Mouse (Mus musculus): ENCODE measurements around the gene Aadacl3.

Gene Aadacl3

GRCm38 (mm10) chr4:144463656-144464055 lies at the start of gene Aadacl3:
Gene Aadacl3 (minus strand): TSS chr4:144463756.
- no peaks in the 10 kb centered on the region for H3K36me3 ChIP-seq (ENCODE audit: control insufficient read depth, insufficient read depth, low read length, poor library complexity, severe bottlenecking)
- no peak for DNase-seq (ENCODE audit: low read depth, low spot score)
- no peaks in the 10 kb centered on the region for H3K27me3 ChIP-seq (ENCODE audit: control insufficient read depth, insufficient read depth, low read length, poor library complexity, severe bottlenecking)

DNA sequence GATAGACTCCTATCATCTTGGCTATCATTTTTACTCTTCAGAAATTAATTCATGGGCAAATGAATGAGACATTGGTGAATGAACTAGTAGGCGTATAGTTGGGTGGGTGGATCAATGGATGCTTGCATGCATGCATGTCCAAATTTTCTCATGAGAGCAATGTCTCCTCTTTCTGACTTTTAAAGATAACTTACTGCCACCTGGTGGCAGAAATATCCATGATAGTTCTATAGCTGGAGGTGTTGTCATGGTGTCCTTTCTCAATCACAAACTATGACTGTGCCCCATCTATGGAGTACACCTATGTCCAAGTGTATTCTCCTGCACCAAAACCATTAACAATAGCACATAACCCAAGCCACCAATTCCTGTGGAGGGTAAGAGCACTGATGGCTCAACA lies 43.0 kb upstream of the Aadacl3 start:
- Histone ChIP-seq H3K27me3 (ENCODE audit: control insufficient read depth, insufficient read depth, low read length, poor library complexity, severe bottlenecking) (no peaks in the 10 kb centered on the region), H3K36me3 (ENCODE audit: control insufficient read depth, insufficient read depth, low read length, poor library complexity, severe bottlenecking) (no peaks in the 10 kb centered on the region)
- no peak for DNase-seq (ENCODE audit: low read depth, low spot score)

GRCm38 (mm10) chr4:144493331-144493730 lies 29.8 kb upstream of the Aadacl3 start:
- H3K36me3 ChIP-seq (ENCODE audit: control insufficient read depth, insufficient read depth, low read length, poor library complexity, severe bottlenecking) = no peaks in the 10 kb centered on the region
- H3K27me3 ChIP-seq (ENCODE audit: control insufficient read depth, insufficient read depth, low read length, poor library complexity, severe bottlenecking) = no peaks in the 10 kb centered on the region
- DNase-seq (ENCODE audit: low read depth, low spot score) = no peak

DNA sequence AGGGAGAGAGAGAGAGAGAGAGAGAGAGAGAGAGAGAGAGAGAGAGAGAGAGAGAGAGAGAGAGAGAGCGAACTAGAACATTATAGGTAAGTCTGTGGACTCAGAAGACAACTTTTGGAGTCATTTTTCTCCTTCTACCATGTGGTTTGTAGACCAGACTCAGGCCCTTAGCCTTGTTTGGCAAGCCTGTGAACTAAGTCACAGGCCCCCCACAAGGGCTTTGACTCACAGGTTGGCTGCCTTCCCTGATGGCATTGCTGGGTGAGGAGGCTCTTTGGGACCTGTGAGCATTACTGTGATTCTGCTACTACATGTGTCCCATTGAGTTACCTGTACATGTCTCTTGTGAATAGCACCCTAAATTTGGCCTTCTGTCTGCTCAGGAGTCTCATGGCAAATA lies 4.5 kb upstream of the Aadacl3 start:
- Histone ChIP-seq H3K27me3 (ENCODE audit: control insufficient read depth, insufficient read depth, low read length, poor library complexity, severe bottlenecking) (no peaks in the 10 kb centered on the region), H3K36me3 (ENCODE audit: control insufficient read depth, insufficient read depth, low read length, poor library complexity, severe bottlenecking) (no peaks in the 10 kb centered on the region)
- no peak for DNase-seq (ENCODE audit: low read depth, low spot score)

DNA sequence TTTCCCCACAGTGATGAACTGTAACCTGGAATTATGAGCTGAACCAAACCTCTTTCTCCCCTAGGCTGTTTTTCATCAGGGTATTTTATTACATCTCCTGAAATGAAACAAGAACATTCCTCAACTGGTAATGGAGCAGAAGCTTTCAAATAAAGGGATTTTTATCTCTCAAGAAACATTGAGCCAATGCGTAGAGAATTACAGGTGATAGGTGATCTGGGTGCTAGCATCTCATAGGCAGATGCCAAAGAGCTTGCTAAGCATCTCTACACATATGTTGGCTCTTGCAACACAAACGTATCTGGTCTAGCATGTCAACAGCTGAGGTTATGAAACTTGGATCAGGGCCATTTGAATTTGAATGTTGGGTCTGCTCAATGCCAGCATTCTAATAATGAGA lies 1.6 kb upstream of the Aadacl3 start:
- DNase-seq (ENCODE audit: low read depth, low spot score) = no peak
- Histone ChIP-seq H3K27me3 (ENCODE audit: control insufficient read depth, insufficient read depth, low read length, poor library complexity, severe bottlenecking) (no peaks in the 10 kb centered on the region), H3K36me3 (ENCODE audit: control insufficient read depth, insufficient read depth, low read length, poor library complexity, severe bottlenecking) (no peaks in the 10 kb centered on the region)

GRCm38 (mm10) chr4:144453217-144453616 lies 10.3 kb downstream of the Aadacl3 start, which contains the start of gene Gm9944:
Gene Gm9944 (minus strand): TSS chr4:144453317.
- Histone ChIP-seq H3K36me3 (ENCODE audit: control insufficient read depth, insufficient read depth, low read length, poor library complexity, severe bottlenecking) (no peaks in the 10 kb centered on the region), H3K27me3 (ENCODE audit: control insufficient read depth, insufficient read depth, low read length, poor library complexity, severe bottlenecking) (no peaks in the 10 kb centered on the region)
- no peak for DNase-seq (ENCODE audit: low read depth, low spot score)

- Histone ChIP-seq H3K27me3 (ENCODE audit: control insufficient read depth, insufficient read depth, low read length, poor library complexity, severe bottlenecking) (no peaks in the 10 kb centered on the region), H3K36me3 (ENCODE audit: control insufficient read depth, insufficient read depth, low read length, poor library complexity, severe bottlenecking) (no peaks in the 10 kb centered on the region)
- no peak for DNase-seq (ENCODE audit: low read depth, low spot score)
Observed at GRCm38 (mm10) chr4:144448546-144448945, 15.0 kb downstream of the Aadacl3 start.

GRCm38 (mm10) chr4:144441582-144441981 lies 22.0 kb downstream of the Aadacl3 start:
- Histone ChIP-seq H3K36me3 (ENCODE audit: control insufficient read depth, insufficient read depth, low read length, poor library complexity, severe bottlenecking) (no peaks in the 10 kb centered on the region), H3K27me3 (ENCODE audit: control insufficient read depth, insufficient read depth, low read length, poor library complexity, severe bottlenecking) (no peaks in the 10 kb centered on the region)
- no peak for DNase-seq (ENCODE audit: low read depth, low spot score)

DNA sequence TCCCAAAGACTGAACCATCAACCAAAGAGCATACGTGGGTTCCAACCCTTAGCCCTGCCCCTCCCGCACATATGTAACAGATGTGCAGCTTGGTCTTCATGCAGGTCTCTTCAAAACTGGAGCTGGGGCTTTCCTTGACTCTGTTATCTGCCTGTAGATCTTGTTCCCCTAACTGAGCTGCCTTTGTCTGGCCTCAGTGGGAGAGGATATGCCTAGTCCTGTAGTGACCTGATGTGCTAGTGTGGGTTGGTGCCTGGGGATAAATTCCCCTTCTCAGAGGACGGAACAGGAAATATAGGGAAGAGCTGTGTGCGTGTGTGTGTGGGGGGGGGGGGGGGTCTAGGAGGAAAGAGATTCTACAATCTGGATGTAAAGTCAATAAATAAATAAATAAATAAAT lies 22.5 kb downstream of the Aadacl3 start:
- H3K27me3 ChIP-seq (ENCODE audit: control insufficient read depth, insufficient read depth, low read length, poor library complexity, severe bottlenecking) = no peaks in the 10 kb centered on the region
- H3K36me3 ChIP-seq (ENCODE audit: control insufficient read depth, insufficient read depth, low read length, poor library complexity, severe bottlenecking) = no peaks in the 10 kb centered on the region
- DNase-seq (ENCODE audit: low read depth, low spot score) = no peak

DNA sequence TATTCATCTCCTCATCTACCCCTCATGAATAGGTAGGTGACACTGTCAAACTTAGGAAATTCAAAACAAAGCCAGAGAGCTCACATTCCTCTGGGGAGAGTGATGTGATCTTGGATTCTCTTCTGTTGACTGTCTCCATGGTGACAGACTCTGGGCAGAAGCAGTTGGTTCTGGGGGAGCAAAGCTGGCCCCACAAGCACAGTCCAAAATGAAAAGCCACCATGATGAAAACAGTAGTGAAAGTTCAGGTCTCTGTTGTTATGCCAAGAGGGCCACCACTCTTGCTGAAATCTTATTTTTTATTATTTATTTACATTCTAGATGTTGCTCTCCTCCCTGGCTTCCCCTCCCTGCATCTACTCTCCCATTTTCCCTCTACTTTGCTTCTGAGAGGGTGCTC lies 24.9 kb downstream of the Aadacl3 start, which contains the start of gene 1700012P22Rik:
Gene 1700012P22Rik, minus strand, starts transcription at position 101 of the 400 bp plus-strand sequence.
- no peaks in the 10 kb centered on the region for H3K36me3 ChIP-seq (ENCODE audit: control insufficient read depth, insufficient read depth, low read length, poor library complexity, severe bottlenecking)
- H3K27me3 ChIP-seq (ENCODE audit: control insufficient read depth, insufficient read depth, low read length, poor library complexity, severe bottlenecking) = no peaks in the 10 kb centered on the region
- no peak for DNase-seq (ENCODE audit: low read depth, low spot score)

DNA sequence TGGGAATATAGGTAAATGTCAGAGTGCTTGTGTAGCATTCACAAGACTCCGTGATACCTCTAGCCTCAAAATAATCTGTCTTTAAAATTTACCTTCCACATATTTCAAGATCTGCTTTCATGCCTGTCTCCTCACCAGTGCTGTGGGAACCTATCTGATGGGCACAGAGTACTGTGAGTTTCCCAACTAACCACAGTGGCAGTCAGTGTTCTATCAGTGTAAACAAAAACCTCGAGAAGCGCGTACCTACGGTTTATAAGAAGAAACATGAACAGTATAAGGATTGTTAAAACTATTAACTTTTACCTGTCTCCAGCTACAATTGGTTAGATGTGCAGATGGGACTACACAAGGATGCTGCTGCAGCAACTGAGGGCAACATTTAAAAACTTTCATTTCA lies 30.3 kb downstream of the Aadacl3 start:
- H3K36me3 ChIP-seq (ENCODE audit: control insufficient read depth, insufficient read depth, low read length, poor library complexity, severe bottlenecking) = no peaks in the 10 kb centered on the region
- DNase-seq (ENCODE audit: low read depth, low spot score) = no peak
- no peaks in the 10 kb centered on the region for H3K27me3 ChIP-seq (ENCODE audit: control insufficient read depth, insufficient read depth, low read length, poor library complexity, severe bottlenecking)

- no peak for DNase-seq (ENCODE audit: low read depth, low spot score)
- no peaks in the 10 kb centered on the region for H3K27me3 ChIP-seq (ENCODE audit: control insufficient read depth, insufficient read depth, low read length, poor library complexity, severe bottlenecking)
- no peaks in the 10 kb centered on the region for H3K36me3 ChIP-seq (ENCODE audit: control insufficient read depth, insufficient read depth, low read length, poor library complexity, severe bottlenecking)
Observed at GRCm38 (mm10) chr4:144430723-144431122, 32.8 kb downstream of the Aadacl3 start.

GRCm38 (mm10) chr4:144428868-144429267 lies 34.7 kb downstream of the Aadacl3 start:
- H3K36me3 ChIP-seq (ENCODE audit: control insufficient read depth, insufficient read depth, low read length, poor library complexity, severe bottlenecking) = no peaks in the 10 kb centered on the region
- DNase-seq (ENCODE audit: low read depth, low spot score) = no peak
- no peaks in the 10 kb centered on the region for H3K27me3 ChIP-seq (ENCODE audit: control insufficient read depth, insufficient read depth, low read length, poor library complexity, severe bottlenecking)

DNA sequence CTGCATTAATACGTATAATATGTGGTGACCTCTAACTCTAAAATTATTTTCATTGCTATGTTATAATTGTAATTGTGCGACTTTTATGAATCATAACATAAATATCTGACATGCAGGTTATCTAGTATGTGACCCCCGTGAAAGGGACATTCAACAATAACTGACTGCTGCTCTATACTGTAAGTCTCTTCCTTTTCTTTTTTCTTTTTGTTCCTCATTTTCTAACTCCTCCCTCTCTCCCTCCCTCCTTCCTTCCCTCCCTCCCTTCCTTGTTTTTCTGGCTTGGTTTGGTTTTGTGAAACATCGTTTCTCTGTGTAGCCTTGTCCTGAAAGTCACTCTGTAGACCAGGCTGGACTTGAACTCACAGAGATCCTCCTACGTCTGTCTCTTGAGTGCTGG lies 39.0 kb downstream of the Aadacl3 start:
- no peaks in the 10 kb centered on the region for H3K36me3 ChIP-seq (ENCODE audit: control insufficient read depth, insufficient read depth, low read length, poor library complexity, severe bottlenecking)
- DNase-seq (ENCODE audit: low read depth, low spot score) = no peak
- H3K27me3 ChIP-seq (ENCODE audit: control insufficient read depth, insufficient read depth, low read length, poor library complexity, severe bottlenecking) = no peaks in the 10 kb centered on the region

GRCm38 (mm10) chr4:144420644-144421043 lies 42.9 kb downstream of the Aadacl3 start:
- DNase-seq (ENCODE audit: low read depth, low spot score) = no peak
- no peaks in the 10 kb centered on the region for H3K36me3 ChIP-seq (ENCODE audit: control insufficient read depth, insufficient read depth, low read length, poor library complexity, severe bottlenecking)
- H3K27me3 ChIP-seq (ENCODE audit: control insufficient read depth, insufficient read depth, low read length, poor library complexity, severe bottlenecking) = no peaks in the 10 kb centered on the region

DNA sequence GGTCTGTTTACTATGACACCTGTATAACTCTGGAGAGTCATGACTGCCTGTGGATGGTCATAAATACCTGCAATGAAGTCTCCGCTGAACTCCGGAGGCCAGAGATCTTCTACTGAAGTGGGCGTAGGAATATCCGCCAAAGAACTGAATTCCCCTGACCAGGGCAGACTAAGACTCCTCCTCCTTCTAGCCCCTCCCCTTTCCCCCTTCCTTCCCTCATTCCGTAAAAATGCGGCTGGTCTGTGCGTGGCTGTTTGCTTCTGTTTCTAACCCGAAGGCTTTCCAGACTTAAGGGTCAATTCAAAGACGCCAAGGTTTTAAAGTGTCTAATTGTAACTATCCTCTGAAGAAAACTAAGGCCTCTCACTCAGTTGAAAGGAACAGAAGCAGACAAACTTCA lies 55.3 kb downstream of the Aadacl3 start, which contains the start of gene Pramef12:
Gene Pramef12, minus strand, starts transcription at position 175 of the 400 bp plus-strand sequence.
- no peak for DNase-seq (ENCODE audit: low read depth, low spot score)
- Histone ChIP-seq H3K36me3 (ENCODE audit: control insufficient read depth, insufficient read depth, low read length, poor library complexity, severe bottlenecking) (no peaks in the 10 kb centered on the region), H3K27me3 (ENCODE audit: control insufficient read depth, insufficient read depth, low read length, poor library complexity, severe bottlenecking) (no peaks in the 10 kb centered on the region)

Measured in splenic B cell, adult 2 months (primary cell).